ENCODE assay signal across 8 mouse cellular contexts in the genomic region with DNA sequence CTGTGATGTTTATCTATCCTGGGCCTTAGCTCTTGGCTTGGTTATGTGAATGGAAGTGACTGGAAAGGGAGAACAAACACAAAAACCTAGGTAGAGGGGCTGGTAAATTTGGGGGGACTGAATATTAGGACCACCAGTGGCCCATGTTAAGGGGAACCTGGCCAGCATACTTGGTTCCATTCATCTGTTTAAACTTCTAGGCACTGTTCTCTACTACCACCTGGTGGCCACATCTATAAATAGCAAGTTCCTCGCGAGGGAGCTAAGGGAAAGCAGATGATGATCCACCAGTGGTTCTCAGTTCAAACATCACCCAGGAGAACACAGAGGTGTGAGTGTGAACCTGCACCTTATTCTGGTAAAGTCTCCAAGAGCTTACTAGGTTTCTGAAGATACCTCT. TPM values are rescaled to one million over a fixed set of nuclear protein-coding genes. Genes with fewer than 3 reads are reported as not detected.
DNase-seq lines count a peak whose midpoint lies in the region; ATAC-seq and TF ChIP-seq lines count a peak whose summit lies in the region.

No protein-coding gene starts in this region.

- no peaks in the 10 kb centered on the region for H3K9me3 ChIP-seq in forebrain, embryonic 14.5 days (replicated peaks; ENCODE audit: control insufficient read depth, low read length)
- no peaks in the 10 kb centered on the region for H3K9me3 ChIP-seq in limb, embryonic 10.5 days (replicated peaks)

- no peak overlapping the region for H3K27ac ChIP-seq in thymus, adult 2 months (ENCODE audit: control insufficient read depth, insufficient read depth, low read length)
- H3K27ac ChIP-seq in forebrain, embryonic 14.5 days (ENCODE audit: low read depth, low read length), result no peak overlapping the region
- no peak overlapping the region for H3K27ac ChIP-seq in limb, embryonic 10.5 days

- ATAC-seq in forebrain, embryonic 14.5 days, result peak; percentile 46; the same call in 1 of the 2 replicates
- peak; percentile 46 for ATAC-seq in inflammation-experienced regulatory T-cells, adult 6 months
- ATAC-seq in monocyte, adult 5-6 weeks (replicated peaks; ENCODE audit: insufficient number of reproducible peaks, low FRiP score, low TSS enrichment, poor library complexity, severe bottlenecking), result peak; percentile 61

- no peak overlapping the region for H3K4me2 ChIP-seq in forebrain, embryonic 14.5 days (ENCODE audit: low read length)

- 0% methylated on average over 2 of the region's 2 CpGs for WGBS in thymus, adult 2 months
- 2% methylated on average over 2 of the region's 2 CpGs for WGBS in forebrain, embryonic 14.5 days
- 0% methylated on average over 2 of the region's 2 CpGs for WGBS in limb, embryonic 10.5 days

- no peak overlapping the region for H3K4me3 ChIP-seq in thymus, adult 2 months (ENCODE audit: control insufficient read depth, insufficient read depth, low read length)
- no peak overlapping the region for H3K4me3 ChIP-seq in forebrain, embryonic 14.5 days (ENCODE audit: low read depth, low read length)
- H3K4me3 ChIP-seq in limb, embryonic 10.5 days, result no peak overlapping the region

- peak; percentile 42 for DNase-seq in thymus, adult 2 months
- DNase-seq in thymus, adult 18-20 months, result no peak
- DNase-seq in c-Kit-positive CD71-positive TER-119-negative erythroid progenitor cells, embryonic 14.5 days (ENCODE audit: low read depth), result peak; percentile 74
- DNase-seq in forebrain, embryonic 14.5 days (ENCODE audit: low spot score), result peak; percentile 83
- peak; percentile 58 for DNase-seq in limb, embryonic 10.5 days (ENCODE audit: low spot score)
- peak; percentile 37 for DNase-seq in testis, postnatal 14 days (ENCODE audit: low spot score)

- no peak overlapping the region for H3K9ac ChIP-seq in forebrain, embryonic 14.5 days (ENCODE audit: low read length)

- H3K27me3 ChIP-seq in thymus, adult 2 months (ENCODE audit: control insufficient read depth, insufficient read depth, low read length), result no peaks in the 10 kb centered on the region
- no peaks in the 10 kb centered on the region for H3K27me3 ChIP-seq in forebrain, embryonic 14.5 days (replicated peaks; ENCODE audit: control insufficient read depth, insufficient read depth, low read length)
- H3K27me3 ChIP-seq in limb, embryonic 10.5 days (ENCODE audit: low read depth, poor library complexity, severe bottlenecking), result no peaks in the 10 kb centered on the region

- H3K36me3 ChIP-seq in thymus, adult 2 months (ENCODE audit: control insufficient read depth, insufficient read depth, low read length), result no peaks in the 10 kb centered on the region
- H3K36me3 ChIP-seq in forebrain, embryonic 14.5 days (ENCODE audit: control insufficient read depth, insufficient read depth, low read length), result 0 out of 2 replicates have a peak, but pooled peaks cover 10% of the 10 kb centered on the region
- H3K36me3 ChIP-seq in limb, embryonic 10.5 days, result no peaks in the 10 kb centered on the region

- H3K4me1 ChIP-seq in thymus, adult 2 months (replicated peaks; ENCODE audit: control insufficient read depth, insufficient read depth, low read length), result no peaks in the 10 kb centered on the region
- no peaks in the 10 kb centered on the region for H3K4me1 ChIP-seq in forebrain, embryonic 14.5 days (ENCODE audit: control insufficient read depth, insufficient read depth, low read length)
- no peaks in the 10 kb centered on the region for H3K4me1 ChIP-seq in limb, embryonic 10.5 days

- no peak for TF ChIP-seq POLR2A in thymus, adult 2 months (IDR thresholded peaks at IDR 0.05; ENCODE audit: control insufficient read depth, extremely low read depth, insufficient read depth, low read length, poor library complexity)

- no peak for TF ChIP-seq CTCF in thymus, adult 2 months (IDR thresholded peaks at IDR 0.05; ENCODE audit: borderline replicate concordance, control insufficient read depth, extremely low read depth, insufficient read depth, low read length, poor library complexity)

RNA-seq across cellular contexts. Expression of gene Usp35, which starts 34.4 kb away (rescaled TPM):
- polyA plus RNA-seq in thymus, adult 2 months (2012; rRNA removed), result 21.2 and 22.9 TPM in 2 replicates
- polyA plus RNA-seq in forebrain, embryonic 14.5 days (2014; fragmentation: Nextera tagmentation; extraction: Ambion mirVana), result 4.0 and 4.1 TPM in 2 replicates
- polyA plus RNA-seq in inflammation-experienced regulatory T-cells, adult 6 months (2017; shearing (Covaris generic)), result 1 to 10 TPM in 2 of 3 experiments, under 1 TPM in 1; 0.87 to 2.3 (median 2.3) TPM
- polyA plus RNA-seq in limb, embryonic 10.5 days (2016; fragmentation: Nextera tagmentation; extraction: Ambion mirVana), result 1.6 and 2.0 TPM in 2 replicates
- 1.9 to 8.0 TPM (median 5.7 TPM) in 3 replicates for total RNA-seq in monocyte, adult 5-6 weeks (2017)

RNA-seq across cellular contexts. Expression of gene Kctd21, which starts 34.7 kb away (rescaled TPM):
- 3.7 and 4.3 TPM in 2 replicates for polyA plus RNA-seq in thymus, adult 2 months (2012; rRNA removed)
- 7.5 and 7.9 TPM in 2 replicates for polyA plus RNA-seq in forebrain, embryonic 14.5 days (2014; fragmentation: Nextera tagmentation; extraction: Ambion mirVana)
- polyA plus RNA-seq in inflammation-experienced regulatory T-cells, adult 6 months (2017; shearing (Covaris generic)), result 1 to 10 TPM in 2 of 3 experiments, under 1 TPM in 1; 0.97 to 1.6 (median 1.5) TPM
- polyA plus RNA-seq in limb, embryonic 10.5 days (2016; fragmentation: Nextera tagmentation; extraction: Ambion mirVana), result 3.5 and 4.2 TPM in 2 replicates
- 1.2 to 4.0 TPM (median 2.2 TPM) in 3 replicates for total RNA-seq in monocyte, adult 5-6 weeks (2017)

Comparison
In these comparisons a context has a peak if more than half of its experiments do, and no peak if none do; other contexts are left out.
1. DNase-seq: peak in thymus, adult 2 months (single experiment), c-Kit-positive CD71-positive TER-119-negative erythroid progenitor cells, embryonic 14.5 days (single experiment), forebrain, embryonic 14.5 days (single experiment), limb, embryonic 10.5 days (single experiment) and testis, postnatal 14 days (single experiment); none in thymus, adult 18-20 months (0 of 2).
2. Peak in every context shown above with its lines, with median percentiles within 50 percentile points of each other: ATAC-seq.